Mouse (Mus musculus): ENCODE data around the gene Tgfb2. TPM values are rescaled to one million over a fixed set of nuclear protein-coding genes. Genes with fewer than 3 reads are reported as not detected.

Tgfb2 gene
- total RNA-seq, 2 experiments from 2014 or later = 0.05 TPM; not detected in 1

DNA sequence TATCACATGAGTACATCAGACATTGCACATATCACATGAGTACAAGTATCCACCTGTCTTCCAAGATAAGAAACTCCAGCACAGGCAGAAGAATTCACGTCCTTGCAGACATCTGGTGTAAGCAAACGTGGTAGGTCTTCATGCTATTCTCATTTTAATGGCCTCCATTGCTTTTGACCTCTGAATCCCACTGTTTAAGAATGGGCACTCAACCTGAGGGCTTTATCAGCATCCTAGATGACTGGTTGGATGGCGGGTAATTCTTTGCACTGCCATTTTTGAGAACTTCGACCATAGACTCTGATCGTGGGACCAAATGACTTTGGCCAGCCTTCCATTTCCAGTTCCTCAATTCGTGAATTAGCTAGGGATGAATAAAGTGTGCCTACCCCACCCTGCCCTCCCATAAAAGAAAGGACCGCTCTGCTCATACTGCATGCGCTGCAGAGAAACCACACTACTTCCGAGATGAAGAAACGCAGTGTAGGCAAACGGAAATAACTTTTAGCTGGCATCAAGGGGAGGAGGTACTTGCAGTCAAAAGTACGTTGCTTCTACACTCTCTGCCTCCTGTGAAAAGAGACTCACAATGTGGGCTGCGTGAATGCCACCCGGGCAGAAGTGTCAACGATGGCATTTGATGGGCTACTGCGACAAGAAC lies 48.1 kb downstream of the Tgfb2 start:
- ATAC-seq (replicated peaks; ENCODE audit: poor library complexity) = peak; percentile 71

DNA sequence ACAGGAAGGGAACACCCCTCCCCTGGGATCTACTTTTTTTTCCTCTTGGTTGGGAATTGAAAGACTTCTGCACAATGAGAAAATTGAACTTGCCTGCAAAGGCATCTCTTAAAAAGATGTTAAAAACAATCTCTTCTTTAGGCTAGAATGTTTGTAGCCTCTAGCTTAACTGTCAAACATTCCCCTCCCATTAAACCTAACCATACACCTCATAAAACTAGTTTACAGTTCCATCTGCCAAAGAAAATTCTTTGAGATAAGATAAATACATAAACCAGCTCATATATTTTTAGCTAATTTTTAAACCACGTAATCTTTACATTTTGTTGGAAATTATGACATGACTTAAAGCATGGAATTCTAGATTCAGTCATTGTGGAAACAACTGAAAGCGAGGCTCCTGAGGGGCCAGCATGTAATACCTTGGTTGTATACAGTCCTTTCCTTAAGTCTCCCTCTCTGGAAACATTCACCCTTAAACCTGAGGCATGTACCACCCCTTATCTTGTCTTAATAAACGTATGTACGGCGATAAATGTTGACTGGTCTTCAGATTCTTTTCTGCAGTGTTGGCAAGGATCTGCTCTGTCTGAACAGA lies 49.0 kb downstream of the Tgfb2 start:
- no peak for ATAC-seq (replicated peaks; ENCODE audit: poor library complexity)

DNA sequence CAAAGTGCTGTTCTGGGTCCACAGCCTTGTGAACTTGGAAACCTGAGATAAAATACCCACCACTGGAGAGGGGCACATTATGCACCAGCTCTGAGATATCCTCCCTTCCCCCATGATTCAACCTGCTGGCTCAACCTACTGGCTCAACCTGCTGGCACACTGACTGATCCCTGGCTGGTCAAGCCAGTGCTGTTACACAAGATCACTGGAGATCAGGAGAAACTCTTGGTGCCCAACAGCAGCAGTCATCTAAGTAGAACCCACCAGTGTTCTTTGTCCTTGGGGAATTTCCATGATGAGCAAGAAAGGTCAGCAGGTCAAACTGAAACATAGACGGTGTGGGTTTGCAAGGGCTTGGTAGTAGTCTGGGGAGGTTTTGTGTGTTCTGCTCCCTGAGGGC lies 49.6 kb downstream of the Tgfb2 start:
- ATAC-seq (replicated peaks; ENCODE audit: poor library complexity) = no peak

DNA sequence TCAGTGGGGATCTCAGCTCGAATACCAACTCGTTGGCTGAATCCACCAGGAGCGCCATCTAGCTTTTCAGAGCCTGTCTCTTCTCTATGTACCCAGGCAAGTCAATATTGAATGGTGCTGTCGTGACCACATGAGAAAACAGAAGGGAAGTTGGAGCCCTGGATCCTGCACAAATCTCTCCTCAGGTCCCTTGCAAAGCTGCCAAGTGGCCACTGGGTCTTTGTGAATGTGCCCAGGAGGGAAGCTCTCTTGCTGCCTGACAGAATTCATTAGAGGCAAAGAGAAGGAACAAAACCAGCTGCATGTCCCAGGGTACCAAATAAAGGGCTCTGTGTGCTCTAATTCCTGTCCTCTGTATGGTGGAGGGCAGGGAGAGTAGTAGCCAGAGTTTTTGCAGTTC lies 50.7 kb downstream of the Tgfb2 start:
- ATAC-seq (replicated peaks; ENCODE audit: poor library complexity) = no peak

DNA sequence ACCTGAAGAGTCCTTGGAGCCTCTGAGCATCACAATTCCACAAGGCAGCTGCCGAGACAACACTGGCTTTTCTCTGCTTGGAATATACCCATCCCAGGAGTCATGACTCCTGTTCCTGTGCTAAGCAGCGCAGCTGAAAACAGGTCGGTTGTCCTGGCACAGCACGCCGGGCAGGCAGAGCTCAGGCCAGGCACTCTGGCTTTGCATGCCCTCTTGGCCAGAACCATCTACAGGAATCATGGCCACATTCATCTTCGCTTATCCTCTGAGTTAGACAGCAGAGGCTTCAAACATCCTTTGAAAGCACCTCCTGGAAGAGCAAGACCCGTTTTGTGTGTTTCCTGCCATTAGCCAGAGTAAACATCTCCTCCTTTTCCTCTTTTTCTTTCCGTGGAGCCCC lies 53.6 kb downstream of the Tgfb2 start:
- no peak for ATAC-seq (replicated peaks; ENCODE audit: poor library complexity)

DNA sequence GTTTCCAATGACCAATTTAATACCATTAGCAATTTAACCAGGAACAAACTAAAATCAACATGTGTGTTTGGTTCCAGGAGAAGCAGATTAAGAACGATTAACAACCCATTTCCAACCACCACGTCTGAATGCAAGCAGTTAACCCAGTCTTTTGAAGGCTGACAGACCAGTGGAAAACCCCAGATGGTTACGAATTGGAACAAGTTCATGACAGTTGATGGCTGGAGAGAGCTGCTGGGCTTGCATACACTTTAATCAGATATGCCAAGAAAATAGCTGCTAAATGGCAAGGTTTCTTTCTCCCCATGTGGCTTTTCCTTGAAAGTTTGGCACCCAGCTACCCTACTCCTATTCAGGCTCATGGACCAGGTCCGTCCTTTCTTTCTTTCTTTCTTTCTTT lies 55.8 kb downstream of the Tgfb2 start:
- ATAC-seq (replicated peaks; ENCODE audit: poor library complexity) = no peak

DNA sequence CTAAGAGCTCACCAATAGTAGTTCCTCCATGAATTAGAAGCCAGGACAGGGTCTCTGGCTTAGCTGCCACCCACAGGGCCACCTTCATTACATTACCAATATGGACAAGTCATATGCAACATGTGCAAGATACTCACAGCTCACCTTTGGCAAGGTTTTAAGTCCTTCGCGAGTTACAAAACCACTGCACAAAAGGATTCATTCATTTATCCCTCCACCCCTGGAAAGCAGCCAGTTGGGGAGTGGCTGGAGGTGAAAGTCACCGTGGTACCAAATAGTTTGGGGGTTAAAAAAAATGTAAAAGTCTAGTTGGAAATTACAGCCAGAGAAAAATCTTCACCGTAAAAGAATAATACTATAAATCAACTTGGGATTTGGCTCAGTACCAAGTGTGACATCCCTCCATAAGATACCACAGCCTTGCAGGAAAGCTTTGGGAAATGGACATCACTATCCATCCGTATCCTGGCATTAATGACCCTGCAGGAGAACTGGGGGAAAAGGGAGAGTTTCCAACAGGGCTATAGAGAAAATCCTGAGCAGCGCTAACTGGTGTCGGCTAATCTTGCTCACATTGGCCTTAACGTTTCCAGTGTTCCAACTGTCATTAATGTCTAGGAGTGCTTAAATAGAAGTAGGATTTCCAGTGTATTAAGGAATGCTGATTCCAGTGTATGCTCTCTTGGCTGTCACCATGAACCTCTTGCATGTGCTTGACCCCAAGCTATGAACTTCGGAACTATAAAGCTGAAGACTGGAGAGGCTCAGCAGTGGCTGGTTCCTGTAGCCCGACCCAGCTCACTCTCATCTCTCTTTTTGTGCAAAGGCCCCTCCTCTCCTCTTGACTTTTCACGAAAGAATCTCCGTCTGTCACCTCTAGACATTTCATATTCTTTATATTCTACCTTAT lies 68.2 kb downstream of the Tgfb2 start:
- ATAC-seq (replicated peaks; ENCODE audit: poor library complexity) = no peak

DNA sequence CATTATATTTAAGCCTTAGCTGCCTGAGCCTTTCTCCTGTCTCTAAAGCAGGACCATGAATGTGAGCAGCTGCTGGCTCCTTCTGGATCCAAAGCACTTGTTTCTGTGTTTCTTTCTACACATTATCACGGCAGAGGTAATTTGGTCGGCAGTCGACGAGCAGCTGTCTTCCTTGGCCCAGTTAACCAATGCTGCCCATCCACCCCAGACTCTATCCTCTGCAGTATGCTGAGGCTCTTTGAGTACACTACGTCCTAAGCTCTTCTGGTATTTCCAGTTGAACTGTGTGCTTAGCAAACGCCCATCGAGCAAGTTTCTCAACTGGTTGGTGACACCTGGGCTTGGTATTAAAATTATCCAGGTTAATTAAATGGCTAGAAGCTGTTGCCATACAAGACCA lies 70.7 kb downstream of the Tgfb2 start:
- no peak for ATAC-seq (replicated peaks; ENCODE audit: poor library complexity)

DNA sequence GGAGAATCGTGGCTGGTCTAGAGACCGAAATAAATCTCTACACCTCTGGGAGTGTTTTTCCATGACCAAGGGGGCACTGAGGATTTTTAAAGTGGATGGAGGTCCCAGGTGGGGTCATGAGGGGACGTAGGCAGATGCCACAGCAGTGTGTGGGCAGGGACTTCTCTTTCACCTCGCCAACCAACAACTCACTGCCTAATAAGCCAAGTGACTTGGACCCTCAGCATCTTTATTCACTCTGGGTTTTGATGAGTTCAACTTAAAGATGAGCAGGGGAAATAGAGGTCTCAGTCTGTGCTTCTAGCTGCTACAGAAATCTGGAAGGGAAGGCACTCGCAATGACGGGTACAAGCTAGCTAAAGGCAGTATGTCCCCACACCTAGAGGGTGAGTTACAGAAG lies 74.3 kb downstream of the Tgfb2 start:
- no peak for ATAC-seq (replicated peaks; ENCODE audit: poor library complexity)

DNA sequence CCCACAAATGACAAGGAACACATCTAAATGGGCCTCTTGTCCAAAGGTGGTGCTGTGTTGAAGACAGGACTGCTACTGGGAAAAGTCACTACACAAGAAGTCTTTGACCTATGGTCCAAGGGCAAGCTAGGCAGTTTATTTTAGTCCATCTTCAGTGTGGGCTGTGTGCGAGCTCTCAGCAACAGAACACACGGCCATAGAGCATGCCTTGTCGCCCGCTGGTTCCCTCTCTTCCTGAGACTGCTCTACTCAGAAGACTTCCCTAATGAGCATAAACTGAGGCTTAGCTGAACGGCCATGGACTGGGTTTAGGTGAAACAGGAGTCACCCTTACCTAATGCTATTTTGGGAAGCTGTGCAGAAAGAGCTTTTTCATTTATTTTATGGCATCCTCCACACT lies 74.8 kb downstream of the Tgfb2 start:
- no peak for ATAC-seq (replicated peaks; ENCODE audit: poor library complexity)

DNA sequence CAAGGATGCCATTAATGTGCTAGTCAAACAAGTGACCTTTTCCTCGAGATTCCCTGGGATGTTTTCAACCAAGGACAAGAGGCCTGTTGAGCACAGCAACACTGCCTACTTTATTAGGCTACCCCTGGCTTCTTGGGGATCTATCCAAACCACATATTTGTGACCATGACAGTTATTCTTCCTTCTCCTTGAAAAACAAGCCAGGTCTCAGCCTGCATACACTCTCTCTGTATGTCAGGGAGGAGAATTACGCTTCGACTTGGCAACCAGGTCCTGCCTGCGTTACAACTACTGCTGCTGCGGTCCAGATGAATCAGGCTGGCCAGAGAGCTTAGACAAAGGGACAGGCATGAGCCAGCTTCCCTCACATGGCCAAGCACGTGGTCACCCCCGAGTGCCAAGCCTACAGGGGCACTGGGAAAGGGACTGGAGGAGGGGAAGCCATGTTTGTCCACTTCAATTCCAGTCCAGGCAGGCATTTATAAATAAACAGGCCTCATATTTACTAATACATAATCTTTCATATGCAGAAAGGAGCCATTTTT lies 78.3 kb downstream of the Tgfb2 start:
- ATAC-seq (replicated peaks; ENCODE audit: poor library complexity) = no peak

DNA sequence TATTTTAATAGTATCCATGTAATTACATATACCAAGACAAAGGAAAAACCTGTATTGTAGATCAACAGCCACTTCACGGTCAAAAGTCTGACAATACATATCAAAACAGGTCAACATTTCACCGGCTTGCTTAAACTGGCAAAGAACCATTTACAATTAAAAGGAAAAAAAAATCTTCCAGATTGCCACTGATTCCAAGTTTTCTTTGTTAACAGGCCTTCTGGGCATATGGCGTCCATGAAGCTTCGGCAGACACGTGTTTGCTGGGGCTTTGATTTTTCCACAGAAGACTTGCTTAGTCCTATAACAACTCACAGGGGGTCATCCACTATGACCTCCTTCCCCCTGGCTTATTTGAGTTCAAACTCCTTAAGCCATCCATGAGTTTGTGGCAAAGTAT lies 81.3 kb downstream of the Tgfb2 start:
- no peak for ATAC-seq (replicated peaks; ENCODE audit: poor library complexity)

DNA sequence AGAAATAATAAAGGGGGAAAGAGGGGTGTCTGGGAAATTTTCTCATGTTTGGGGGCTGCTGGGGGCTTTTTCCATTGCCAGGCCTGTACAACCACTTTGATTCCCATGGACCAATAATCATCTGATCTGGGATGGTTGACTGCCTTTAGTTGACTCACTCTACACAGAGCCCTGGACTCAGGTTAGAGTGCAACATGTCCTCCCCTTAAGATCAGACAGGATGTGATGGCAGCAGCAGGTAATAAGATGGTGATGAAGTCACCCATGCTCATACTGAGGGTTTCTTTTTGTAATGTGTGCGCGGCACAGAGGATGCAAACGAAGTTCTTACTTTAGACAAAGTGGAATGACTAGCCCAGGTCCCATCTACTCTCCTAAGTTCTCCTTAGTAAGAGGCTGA lies 84.0 kb downstream of the Tgfb2 start:
- no peak for ATAC-seq (replicated peaks; ENCODE audit: poor library complexity)

DNA sequence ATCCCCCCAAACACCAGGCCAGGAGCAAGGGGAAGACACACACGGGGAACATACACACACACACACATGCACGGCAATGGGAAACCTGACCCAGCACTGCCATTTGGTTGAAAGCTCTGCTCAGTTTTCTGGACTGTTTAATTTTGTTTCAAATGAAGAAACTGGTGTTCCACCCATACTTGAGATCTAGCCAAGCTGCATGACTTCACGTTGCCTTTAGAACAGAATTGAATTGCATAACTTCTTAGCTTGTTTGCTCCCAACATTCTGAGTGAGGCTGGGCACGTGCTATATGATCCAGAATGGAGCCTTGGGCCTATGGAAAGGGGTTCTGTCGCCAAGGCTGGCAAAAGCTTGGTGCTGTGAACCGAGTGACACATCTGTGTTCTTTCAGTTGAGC lies 87.5 kb downstream of the Tgfb2 start:
- no peak for ATAC-seq (replicated peaks; ENCODE audit: poor library complexity)

DNA sequence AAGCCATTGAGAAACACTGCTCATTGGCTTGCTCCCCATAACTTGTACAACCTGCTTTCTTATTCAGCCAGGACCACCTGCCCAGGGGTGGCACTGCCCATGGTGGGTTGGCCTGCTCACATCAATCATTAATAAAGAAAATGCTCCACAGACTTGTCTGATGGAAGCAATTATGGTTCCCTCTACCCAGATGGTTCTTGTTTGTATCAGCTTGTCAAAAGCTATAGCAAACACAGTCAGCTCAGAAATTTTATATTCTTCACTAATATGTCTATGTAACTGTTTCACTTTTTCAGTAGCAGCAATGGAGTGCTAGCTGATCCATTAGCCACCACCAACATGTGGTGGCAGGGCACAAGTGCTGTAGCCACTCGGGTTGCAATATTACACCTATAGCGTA lies 94.4 kb downstream of the Tgfb2 start:
- ATAC-seq (replicated peaks; ENCODE audit: poor library complexity) = no peak

DNA sequence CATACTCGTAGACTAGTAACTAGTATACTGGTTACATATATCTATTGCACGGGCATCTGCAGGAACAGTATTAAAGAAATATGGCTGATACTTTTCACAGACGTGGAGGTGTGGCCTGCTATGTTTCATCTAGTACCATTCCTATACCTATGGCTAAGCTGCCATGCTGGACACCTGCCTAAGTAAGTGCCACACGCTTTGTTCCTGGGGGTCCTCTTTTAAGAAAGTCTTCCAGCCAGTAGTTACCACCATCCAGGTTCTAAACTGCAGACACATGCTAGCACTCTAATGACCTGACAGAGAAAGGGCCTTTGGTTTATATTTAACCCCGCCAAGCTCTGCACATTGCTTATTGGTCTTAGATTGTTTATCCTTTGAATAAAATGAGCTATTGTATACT lies 95.3 kb downstream of the Tgfb2 start:
- ATAC-seq (replicated peaks; ENCODE audit: poor library complexity) = no peak

DNA sequence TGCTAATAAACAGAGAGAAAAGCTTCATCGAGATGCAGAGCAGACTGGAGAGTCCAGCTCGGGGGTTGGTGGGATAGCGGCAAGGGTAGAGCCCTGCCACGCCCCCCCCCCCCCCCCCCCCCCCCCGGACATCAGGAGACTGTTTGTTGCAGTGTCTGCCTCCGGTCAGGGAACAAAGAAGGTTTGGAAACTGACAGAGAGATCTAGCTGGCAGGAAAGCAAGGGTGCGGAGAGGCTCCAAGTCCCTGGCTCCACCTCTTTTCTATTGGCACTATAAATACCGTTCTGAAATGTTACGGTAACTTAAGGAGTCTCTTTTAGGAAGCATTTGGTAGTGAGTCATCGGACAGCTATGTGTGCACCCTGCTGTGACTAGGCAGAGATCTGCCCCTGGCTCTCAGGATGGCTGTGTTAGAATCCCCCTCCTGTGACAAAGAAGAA lies 96.0 kb downstream of the Tgfb2 start:
- no peak for ATAC-seq (replicated peaks; ENCODE audit: poor library complexity)

DNA sequence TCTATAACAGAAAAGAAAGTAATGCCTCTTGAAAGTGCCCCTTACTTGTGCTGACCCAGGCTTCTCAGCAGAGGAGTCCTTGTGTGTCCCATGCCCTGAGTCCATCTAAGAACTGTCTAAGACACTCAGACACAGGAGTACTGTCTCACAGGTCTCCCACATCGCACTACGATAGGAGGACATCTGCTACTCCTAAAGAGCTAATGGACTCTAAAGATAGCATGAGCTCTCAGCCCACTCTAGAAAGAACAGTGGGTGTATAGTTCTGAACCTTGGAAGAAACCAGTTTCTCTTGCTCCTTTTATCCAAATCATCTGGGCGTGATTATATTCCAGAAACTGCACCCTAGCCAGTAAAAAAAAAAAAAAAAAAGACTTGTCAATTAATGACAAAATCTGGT lies 97.7 kb downstream of the Tgfb2 start:
- no peak for ATAC-seq (replicated peaks; ENCODE audit: poor library complexity)

DNA sequence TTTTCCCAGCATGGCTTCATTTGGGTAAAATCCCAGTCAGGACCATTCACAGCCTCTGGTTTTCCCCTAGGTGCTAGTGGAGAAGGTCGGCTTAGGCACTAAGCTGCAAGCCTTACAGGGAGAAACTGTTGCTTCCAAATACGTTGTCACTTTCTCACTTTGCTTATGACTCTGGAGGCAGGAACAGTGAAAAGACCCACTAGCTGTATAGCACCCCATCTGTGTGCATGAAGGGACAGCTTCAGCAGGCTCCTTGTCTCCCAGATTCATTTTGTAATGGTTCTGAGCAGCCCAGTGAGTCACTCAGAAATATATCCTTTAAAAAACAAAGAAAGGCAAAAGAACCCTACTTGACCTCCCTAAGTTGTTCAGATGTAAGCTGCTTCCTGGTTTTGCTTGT lies 100.2 kb downstream of the Tgfb2 start:
- ATAC-seq (replicated peaks; ENCODE audit: poor library complexity) = no peak

DNA sequence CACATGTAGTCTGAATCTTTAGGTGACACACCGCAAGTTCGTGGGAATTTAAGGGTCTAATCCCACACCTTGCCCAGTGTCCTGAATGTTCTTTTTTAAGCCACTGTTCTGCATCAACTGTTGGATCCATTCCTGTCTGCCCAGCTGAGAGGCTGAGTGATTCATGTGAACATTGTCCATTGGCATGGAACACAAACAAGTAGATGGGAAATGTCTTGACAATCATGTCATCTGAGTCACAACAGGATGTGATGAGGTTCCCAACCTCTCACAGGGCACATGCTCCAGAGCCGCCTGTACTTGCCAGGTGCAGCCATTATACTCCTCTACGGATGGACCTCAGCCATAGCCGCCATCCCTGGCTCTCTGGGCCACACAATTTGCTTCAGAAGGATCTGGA lies 101.7 kb downstream of the Tgfb2 start:
- no peak for ATAC-seq (replicated peaks; ENCODE audit: poor library complexity)

DNA sequence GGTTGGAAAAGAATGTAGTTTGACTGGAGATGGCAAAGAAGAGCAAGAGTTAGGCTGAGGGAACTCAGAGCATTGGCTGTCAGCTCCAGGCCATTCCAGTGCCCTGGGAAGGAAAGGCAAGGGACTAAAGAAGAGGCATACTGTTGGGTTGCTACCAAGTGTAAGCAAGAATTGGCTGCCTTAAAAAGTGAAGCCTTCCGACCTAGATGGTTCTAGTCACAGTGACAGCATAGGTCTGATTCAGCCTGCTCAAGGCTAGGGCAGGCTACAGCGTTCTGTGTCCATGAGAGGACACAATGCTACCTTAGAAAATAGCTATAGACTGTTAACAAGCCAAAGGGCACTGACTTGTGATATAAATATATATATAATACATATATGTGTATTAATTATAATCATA lies 117.6 kb downstream of the Tgfb2 start:
- no peak for ATAC-seq (replicated peaks; ENCODE audit: poor library complexity)

All from megakaryocyte progenitor cell, adult 5-6 weeks (primary cell).